Mouse (Mus musculus) megakaryocyte, embryonic 14.5 days (primary cell): ENCODE measurements around the gene Cacnb2. TPM values are rescaled to one million over a fixed set of nuclear protein-coding genes. Genes with fewer than 3 reads are reported as not detected.

Experiments used
- H3K27me3 ChIP-seq: replicated peaks from 2 replicates; pipeline ENCODE3; 2012; ENCODE audit warnings: inconsistent platforms
- H3K36me3 ChIP-seq: replicated peaks from 2 replicates; pipeline ENCODE3; 2012; ENCODE audit warnings: low read length, inconsistent platforms, mixed read lengths
- H3K4me1 ChIP-seq: 2 replicates; pipeline ENCODE4 v1.6.1; 2012; ENCODE audit warnings: inconsistent platforms
- H3K4me3 ChIP-seq: replicated peaks from 2 replicates; pipeline ENCODE3; 2012; ENCODE audit warnings: moderate library complexity, mild to moderate bottlenecking, inconsistent platforms
- H3K9me3 ChIP-seq: 2 replicates; pipeline ENCODE4 v1.6.1; 2012; ENCODE audit warnings: inconsistent platforms
- FLI1 ChIP-seq: IDR thresholded peaks from 2 replicates; pipeline ENCODE4 v1.6.1; 2012; ENCODE audit warnings: low read length, inconsistent platforms, mixed read lengths
- GATA1 ChIP-seq: IDR thresholded peaks from 3 replicates; pipeline ENCODE4 v1.6.1; 2012; ENCODE audit warnings: mixed read lengths, low read length, inconsistent platforms, borderline replicate concordance
- polyA plus RNA-seq: library from polyadenylated mRNA; stranded (reverse); fragments of >175 nt; gene quantifications from 2 replicates; pipeline ENCODE4 v1.2.3, GENCODE M21; 2012; ENCODE audit warnings: low replicate concordance; ENCODE audit not compliant: insufficient read depth

Gene Cacnb2
- polyA plus RNA-seq, 1 experiment, result 1.3 TPM

DNA sequence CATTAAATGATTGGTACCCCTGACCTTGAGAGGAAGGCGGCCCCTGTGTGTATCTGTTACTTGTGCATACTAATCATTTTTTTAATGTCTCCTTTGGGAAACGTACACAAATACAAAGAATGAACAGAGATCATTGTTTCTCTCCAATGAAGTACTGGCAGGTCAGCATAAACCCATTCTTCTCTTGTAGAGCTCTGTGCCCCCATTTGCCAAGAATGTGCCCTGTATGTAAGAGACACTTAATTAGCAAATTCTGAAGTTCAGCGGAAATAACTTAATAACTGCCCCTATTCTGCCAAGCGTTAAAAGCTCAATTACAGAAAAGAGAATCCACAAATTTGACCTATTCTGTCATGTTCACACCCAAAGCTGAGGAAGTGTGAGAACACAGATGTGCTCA lies 339.4 kb downstream of the Cacnb2 start:
- TF ChIP-seq GATA1 (no peak), FLI1 (no peak)
- H3K4me3 ChIP-seq, result no peak overlapping the region
- H3K36me3 ChIP-seq, result no peaks in the 10 kb centered on the region
- H3K4me1 ChIP-seq, result peaks cover 15% of the 10 kb centered on the region; the same call in 1 of the 2 replicates
- H3K9me3 ChIP-seq, result no peaks in the 10 kb centered on the region
- no peaks in the 10 kb centered on the region for H3K27me3 ChIP-seq

- Histone ChIP-seq H3K4me1 (peaks cover 15% of the 10 kb centered on the region; the same call in 1 of the 2 replicates), H3K27me3 (no peaks in the 10 kb centered on the region), H3K9me3 (no peaks in the 10 kb centered on the region), H3K36me3 (no peaks in the 10 kb centered on the region), H3K4me3 (no peak overlapping the region)
- TF ChIP-seq FLI1 (no peak), GATA1 (no peak)
These were observed 340.9 kb downstream of the Cacnb2 start for GRCm38 (mm10) chr2:14943691-14944357.

DNA sequence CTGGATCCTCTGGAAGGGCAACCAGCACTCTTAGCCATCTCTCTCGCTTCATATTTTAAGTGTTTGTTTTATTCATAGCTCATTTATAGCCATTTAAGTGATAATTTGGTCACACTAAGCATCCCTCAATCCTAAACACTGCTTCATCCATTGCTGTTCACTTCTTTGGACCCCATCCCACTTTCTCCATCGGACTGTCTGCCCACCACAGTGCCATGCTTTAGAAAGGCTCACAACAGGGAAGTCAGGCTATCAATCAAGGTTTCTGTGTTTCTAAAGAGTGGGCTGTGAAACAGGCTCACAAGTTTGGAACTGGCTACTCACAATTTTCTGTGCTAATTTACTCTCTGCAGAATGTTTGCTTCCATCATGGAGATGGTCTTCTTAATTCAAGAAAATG lies 350.2 kb downstream of the Cacnb2 start:
- TF ChIP-seq FLI1 (no peak), GATA1 (no peak)
- H3K4me3 ChIP-seq, result no peak overlapping the region
- H3K9me3 ChIP-seq, result no peaks in the 10 kb centered on the region
- H3K36me3 ChIP-seq, result no peaks in the 10 kb centered on the region
- H3K27me3 ChIP-seq, result no peaks in the 10 kb centered on the region
- H3K4me1 ChIP-seq, result no peaks in the 10 kb centered on the region

DNA sequence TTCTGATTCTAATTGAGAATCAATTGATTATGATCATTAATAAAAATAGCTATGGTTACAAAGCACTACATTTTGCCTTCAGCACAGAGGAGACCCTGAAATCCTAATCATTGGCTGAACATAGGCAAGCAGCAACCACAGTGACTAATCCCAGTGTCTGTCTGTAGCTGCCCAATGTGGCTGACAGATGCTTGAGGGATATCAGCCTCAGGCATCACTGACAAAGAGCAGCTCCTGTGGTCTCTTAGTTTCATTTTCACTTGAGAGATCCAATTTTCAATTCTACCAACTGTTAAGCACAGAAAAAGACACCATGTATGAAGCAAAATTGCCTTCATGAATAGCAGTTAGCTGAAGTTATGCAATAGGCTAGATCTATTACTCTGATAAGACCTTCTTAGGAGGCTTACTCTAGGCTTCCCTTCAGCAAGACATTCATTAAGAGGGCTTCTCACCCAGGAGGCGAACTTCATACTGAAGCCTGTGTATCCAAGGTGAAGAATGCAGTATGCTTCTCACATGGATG lies 358.1 kb downstream of the Cacnb2 start:
- Histone ChIP-seq H3K9me3 (no peaks in the 10 kb centered on the region), H3K4me3 (peak overlapping the region; percentile 52), H3K4me1 (peaks cover 3% of the 10 kb centered on the region; the same call in 1 of the 2 replicates), H3K36me3 (peaks cover 3% of the 10 kb centered on the region), H3K27me3 (no peaks in the 10 kb centered on the region)
- TF ChIP-seq GATA1 (no peak), FLI1 (no peak)

DNA sequence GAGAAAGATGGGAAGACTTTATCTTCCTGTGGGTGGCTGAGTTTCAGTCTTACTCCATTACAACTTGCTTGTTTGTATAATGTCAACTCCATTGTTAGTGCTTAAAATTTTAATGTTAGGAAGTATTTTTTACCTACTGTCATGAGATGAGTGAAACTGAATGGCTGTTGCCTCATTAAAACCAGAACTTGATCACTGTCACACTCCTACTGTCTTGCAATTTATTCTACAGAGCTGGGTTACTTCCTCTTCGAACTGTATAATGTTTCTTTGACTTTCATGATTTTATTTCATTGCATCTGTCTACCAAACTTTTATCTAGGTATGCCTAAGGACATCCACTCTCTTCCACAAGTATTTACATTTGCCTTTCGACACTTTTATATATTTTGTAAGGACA lies 358.6 kb downstream of the Cacnb2 start:
- Histone ChIP-seq H3K9me3 (no peaks in the 10 kb centered on the region), H3K27me3 (no peaks in the 10 kb centered on the region), H3K4me1 (peaks cover 3% of the 10 kb centered on the region; the same call in 1 of the 2 replicates), H3K36me3 (peaks cover 3% of the 10 kb centered on the region), H3K4me3 (no peak overlapping the region)
- TF ChIP-seq FLI1 (no peak), GATA1 (no peak)

GRCm38 (mm10) chr2:14984029-14984428 lies 381.1 kb downstream of the Cacnb2 start:
- H3K9me3 ChIP-seq, result no peaks in the 10 kb centered on the region
- H3K4me3 ChIP-seq, result no peak overlapping the region
- H3K4me1 ChIP-seq, result no peaks in the 10 kb centered on the region
- no peaks in the 10 kb centered on the region for H3K27me3 ChIP-seq
- TF ChIP-seq FLI1 (no peak), GATA1 (no peak)
- peaks cover 55% of the 10 kb centered on the region for H3K36me3 ChIP-seq

DNA sequence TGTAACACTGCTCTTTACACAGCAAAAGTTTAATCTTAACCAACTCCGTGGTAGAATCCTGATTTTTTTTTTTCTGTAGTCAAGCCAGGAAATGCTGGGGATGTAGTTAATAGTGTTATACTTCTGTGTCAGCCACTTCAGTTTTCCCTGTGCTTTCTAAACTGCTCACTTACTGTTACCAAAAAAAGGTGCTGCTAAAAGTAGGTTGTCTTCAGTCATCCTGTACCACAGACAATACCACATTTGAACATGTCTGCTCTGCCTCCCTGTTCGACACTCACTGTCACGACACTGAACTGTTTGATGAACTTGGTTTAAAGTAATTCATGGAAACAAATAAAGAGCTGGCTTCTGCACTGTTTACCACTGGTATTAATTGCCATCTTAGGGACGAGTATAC lies 385.6 kb downstream of the Cacnb2 start:
- no peaks in the 10 kb centered on the region for H3K9me3 ChIP-seq
- H3K4me1 ChIP-seq, result no peaks in the 10 kb centered on the region
- no peaks in the 10 kb centered on the region for H3K27me3 ChIP-seq
- peaks cover 55% of the 10 kb centered on the region for H3K36me3 ChIP-seq
- H3K4me3 ChIP-seq, result no peak overlapping the region
- TF ChIP-seq FLI1 (no peak), GATA1 (no peak)

DNA sequence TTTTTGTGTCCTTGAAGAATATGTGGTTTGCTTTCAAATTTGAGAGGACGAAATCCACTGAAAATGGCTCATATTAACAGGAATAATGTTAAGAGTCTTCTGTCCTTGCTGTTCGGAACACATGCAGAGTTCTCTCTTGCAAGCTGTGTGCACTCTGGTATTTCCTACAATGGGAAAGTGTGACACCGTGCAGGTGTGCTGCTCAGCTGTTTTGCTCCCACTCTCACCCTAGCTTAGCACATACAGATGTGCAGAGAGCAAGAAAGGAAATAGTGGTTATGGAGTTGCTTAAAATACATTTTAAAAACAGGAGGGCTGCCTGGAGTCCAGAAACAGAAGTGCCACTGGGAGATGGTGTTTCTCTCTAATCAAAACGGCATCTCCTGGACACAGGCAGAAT lies 386.5 kb downstream of the Cacnb2 start:
- no peak overlapping the region for H3K4me3 ChIP-seq
- H3K4me1 ChIP-seq, result no peaks in the 10 kb centered on the region
- TF ChIP-seq GATA1 (no peak), FLI1 (no peak)
- no peaks in the 10 kb centered on the region for H3K9me3 ChIP-seq
- H3K36me3 ChIP-seq, result peaks cover 47% of the 10 kb centered on the region
- H3K27me3 ChIP-seq, result no peaks in the 10 kb centered on the region

DNA sequence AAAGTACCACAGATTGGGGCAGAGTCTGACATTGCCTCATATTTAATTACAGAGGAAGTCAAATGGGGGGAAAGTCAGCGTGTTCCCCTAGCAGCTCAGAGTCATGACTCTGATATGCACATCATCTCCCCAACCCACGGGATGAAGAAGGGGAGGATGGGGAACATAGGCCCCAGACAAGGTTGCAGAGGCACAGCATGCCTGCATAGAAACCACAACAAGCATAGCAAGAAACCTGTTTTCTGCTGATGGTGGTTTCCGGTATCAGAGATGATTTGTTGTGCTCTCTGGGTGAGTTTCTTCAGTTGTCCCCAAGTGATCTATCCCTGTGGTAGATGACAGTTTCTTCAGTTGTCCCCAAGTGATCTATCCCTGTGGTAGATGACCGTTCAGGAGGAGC lies 389.6 kb downstream of the Cacnb2 start:
- no peak for TF ChIP-seq GATA1
- no peak for TF ChIP-seq FLI1
- H3K9me3 ChIP-seq, result no peaks in the 10 kb centered on the region
- peaks cover 44% of the 10 kb centered on the region for H3K36me3 ChIP-seq
- H3K4me3 ChIP-seq, result no peak overlapping the region
- no peaks in the 10 kb centered on the region for H3K4me1 ChIP-seq
- H3K27me3 ChIP-seq, result no peaks in the 10 kb centered on the region

DNA sequence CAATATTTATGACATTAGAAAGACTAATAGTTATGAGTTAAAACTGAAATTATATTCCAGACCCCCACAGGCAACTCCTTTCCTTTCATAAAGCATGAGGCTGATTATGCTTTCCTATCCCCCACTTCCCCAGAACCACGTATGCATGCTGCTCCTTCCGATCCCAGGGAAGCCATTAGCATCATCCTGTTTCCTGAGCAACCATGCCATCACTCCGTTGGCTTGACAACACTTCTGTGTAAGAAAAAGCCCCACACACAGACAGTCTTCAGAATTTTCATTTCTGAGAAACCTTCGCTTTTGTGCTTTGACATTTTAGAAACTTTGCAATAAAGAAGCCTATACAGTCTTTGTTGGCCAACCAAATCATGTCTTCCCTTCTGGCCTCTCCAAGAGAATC lies 393.1 kb downstream of the Cacnb2 start:
- no peaks in the 10 kb centered on the region for H3K9me3 ChIP-seq
- TF ChIP-seq GATA1 (no peak), FLI1 (no peak)
- no peaks in the 10 kb centered on the region for H3K4me1 ChIP-seq
- H3K27me3 ChIP-seq, result no peaks in the 10 kb centered on the region
- H3K4me3 ChIP-seq, result no peak overlapping the region
- H3K36me3 ChIP-seq, result peaks cover 40% of the 10 kb centered on the region
